Mouse (Mus musculus): ENCODE data around the gene Gm45837.

DNA sequence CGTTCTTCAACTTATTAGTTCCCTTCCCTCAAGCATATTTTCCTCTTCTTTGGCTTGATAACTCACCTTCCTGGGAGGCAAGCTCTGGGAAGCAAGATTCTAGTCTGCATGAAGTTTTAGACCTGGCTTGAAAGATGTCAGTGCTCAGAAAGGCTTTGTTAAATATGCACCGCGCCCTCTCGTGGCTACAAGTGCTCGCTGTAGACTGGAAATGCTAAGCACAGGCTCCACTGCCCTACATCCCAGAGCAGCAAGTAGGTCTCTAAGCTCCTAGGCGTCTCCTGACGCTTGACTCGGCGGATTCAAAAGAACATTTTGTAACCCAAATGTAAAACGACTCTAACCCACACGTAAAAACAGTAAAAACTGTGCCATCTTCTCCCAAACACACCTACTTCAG is 130.4 kb downstream of the Gm45837 start:
- TF ChIP-seq CTCF (conservative IDR thresholded peaks at IDR 0.05; ENCODE audit: low read length) = peak; percentile 65
- no peak for TF ChIP-seq NANOG (IDR thresholded peaks at IDR 0.05; ENCODE audit: borderline replicate concordance, low read length)

Data from E14TG2a.4 (cell line).